Mouse (Mus musculus) cerebellum, postnatal 25 days (tissue): ENCODE results near the gene D10Wsu102e.
"Not testable (repeated sequence)": the region's sequence is repeated elsewhere in the genome, so short reads cannot be mapped to it uniquely, and the experiment has no call there.

ENCODE experiments used
- DNase-seq, 2 experiments: peaks; one replicate each; pipeline ENCODE4 v3.0.0; 2021; ENCODE audit warnings: mixed read lengths in 2 of 2

D10Wsu102e gene

DNA sequence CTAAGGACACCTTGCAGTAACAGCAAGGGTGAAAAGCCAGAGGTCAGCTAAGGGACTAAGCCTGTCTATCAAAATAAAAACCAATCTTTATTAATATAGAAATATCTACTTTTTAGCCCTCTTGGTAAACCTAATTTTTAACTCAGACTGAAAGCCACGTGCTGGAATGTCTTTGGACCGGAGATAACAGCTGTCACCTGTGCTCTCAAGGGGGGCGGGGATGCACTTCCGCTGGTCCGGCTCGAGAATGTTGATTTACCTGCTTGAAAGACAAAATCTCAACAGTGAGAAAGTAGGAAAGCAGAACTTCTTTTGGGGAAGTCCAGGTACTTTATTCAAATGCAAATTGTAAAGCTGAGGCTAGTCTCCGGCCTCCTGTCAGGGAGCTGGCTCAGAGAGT is 40.9 kb downstream of the D10Wsu102e start:
- not testable (repeated sequence) for DNase-seq

DNA sequence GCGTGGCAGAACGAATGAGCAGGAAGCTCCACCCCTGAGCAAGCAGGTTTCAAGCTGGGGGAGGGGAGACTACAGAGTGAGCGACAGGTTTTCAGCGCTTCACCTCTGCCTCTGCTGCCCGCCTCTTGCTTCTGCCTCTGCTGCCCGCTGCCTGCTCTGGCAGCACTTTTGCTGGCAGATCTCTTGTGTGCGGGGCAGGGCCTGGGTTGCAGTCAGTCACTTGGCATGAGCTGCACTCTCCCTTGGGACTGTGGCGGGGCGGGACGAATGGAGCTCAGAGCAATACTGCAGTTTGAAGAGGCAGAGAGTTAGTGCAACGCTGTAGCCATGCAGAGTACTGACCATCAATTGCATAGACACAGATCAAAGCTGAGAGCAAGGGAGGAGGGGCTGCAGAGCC is 45.0 kb downstream of the D10Wsu102e start:
- no peak for DNase-seq

DNA sequence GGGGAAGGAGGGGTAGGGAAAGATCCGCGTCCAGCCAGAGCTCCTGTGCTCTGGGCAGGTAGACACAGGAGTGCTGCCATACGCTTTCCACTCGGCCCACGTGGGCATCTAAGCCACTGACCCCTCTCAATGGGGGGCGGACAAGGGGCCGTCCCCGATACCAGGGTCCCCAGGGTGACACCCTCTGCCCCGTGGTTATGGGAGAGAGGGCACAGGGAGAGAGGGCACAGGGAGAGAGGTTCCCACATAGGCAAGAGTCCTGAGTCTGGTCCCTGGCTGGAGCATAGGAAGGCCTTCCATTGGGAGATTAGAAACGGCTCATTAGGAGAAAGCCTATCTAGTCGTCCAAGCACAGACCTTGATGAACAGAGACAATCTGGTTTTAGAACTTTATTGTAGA is 45.7 kb downstream of the D10Wsu102e start:
- DNase-seq: no peak

DNA sequence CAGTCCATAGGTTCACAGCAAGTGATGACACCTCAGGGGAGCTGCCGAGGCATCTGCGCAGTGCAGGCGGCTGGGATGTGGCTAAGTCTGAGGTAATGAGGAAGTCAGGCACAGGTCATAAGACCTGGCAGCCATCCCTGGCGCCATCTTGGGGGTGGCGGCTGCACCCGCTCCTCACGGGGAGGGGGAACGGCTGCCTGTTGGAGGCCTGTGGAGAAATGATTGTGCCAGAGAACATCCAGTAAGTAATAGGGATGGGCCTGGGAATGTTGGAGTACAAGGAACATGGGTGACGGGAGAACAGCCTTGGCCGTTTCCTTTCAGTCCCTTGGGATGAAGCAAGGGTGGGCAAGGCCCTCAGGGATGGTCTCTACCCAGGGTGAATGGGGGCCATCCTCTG is 47.1 kb downstream of the D10Wsu102e start:
- no peak for DNase-seq

DNA sequence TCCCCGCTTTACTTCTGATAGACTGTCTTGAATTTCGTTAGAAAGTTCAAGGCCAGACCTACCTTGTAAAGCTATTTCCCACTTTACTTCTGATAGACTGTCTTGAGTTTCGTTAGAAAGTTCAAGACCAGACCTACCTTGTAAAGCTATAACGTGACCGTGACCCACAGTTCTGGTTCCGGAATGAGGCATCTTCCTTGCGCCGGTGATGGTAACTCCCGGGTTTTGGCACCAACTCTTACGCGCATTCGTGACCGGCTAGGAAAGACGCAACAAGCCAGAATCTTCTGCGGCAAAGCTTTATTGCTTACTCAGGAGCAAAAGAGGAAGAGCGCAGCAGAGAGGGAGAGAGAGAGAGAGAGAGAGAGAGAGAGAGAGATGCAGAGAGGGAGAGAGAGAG is 58.4 kb downstream of the D10Wsu102e start:
- DNase-seq: not testable (repeated sequence)

DNA sequence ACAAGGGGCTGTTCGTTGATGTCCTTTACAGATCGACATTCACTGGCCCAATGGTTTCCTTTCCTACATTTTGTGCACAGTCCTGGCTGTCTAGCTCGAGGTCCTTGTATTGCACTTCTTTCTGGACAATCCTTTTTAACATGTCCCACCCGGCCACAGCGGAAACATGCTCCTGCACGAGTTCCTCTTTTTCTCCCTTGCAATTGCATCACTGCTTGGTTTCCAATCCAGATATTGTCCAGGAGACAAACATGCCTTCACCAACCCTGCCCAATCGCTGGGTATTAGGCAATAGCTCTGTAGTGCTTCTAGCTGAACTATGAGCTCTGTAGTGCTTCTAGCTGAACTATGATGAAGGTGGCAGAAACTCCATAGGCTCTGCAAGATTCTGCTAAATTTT is 88.6 kb downstream of the D10Wsu102e start:
- no peak for DNase-seq

DNA sequence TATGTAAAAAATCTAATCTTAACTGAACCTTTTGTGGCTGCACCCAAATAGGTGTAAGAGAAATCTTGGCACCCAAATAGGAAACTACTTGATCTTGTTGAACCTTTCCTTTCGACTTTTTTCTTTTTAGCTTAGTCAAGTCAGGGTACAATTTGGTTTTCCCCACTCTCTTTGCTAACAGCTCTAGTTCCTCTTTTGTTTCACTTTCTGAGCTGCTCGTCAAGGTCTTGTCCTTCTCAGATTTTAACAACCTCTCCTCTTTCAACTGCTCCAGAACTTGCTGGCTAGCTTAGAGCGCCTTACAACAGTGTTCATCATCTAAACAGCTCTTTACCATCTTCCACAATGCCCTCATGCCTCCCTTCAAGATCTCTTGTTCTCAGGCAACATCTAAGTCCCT is 97.5 kb downstream of the D10Wsu102e start:
- no peak for DNase-seq

DNA sequence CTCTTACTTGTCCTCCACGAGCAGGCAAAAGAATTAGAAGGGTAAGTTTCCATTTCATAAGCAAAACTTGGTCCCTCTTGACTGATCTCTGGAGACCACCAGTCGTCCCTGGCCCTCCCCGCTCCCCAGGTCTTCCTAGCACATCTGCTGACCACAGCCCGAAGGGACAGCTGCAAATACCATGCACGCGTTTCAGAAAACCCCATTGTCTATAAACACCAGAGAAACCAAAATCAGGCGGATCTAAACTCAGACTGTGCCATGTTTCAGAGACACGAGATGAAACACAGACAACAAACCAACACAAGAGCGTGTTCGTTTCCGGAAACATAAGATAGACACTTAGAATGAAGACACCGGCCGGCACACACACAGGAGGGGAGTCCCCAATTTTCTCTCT is 115.2 kb downstream of the D10Wsu102e start:
- DNase-seq: no peak

DNA sequence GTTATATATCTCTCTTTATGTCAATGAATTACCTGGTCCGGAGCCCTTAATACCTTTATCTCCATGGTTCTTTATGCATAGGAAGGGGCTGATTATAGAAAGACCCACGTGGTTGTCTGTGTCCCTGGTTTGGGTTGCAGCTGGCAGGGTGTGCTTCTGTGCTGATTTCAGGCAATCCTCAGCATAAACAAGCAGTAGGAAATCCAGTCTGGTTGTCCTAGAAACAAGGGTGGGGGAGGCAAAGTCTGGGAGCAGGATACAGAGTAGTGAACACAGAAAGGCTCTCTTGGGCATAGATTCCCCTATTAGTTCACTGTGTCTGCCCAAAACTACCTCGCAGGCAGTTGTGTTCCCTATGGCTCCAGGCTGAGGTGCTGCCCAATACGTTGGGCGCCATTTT is 117.3 kb downstream of the D10Wsu102e start:
- no peak for DNase-seq

DNA sequence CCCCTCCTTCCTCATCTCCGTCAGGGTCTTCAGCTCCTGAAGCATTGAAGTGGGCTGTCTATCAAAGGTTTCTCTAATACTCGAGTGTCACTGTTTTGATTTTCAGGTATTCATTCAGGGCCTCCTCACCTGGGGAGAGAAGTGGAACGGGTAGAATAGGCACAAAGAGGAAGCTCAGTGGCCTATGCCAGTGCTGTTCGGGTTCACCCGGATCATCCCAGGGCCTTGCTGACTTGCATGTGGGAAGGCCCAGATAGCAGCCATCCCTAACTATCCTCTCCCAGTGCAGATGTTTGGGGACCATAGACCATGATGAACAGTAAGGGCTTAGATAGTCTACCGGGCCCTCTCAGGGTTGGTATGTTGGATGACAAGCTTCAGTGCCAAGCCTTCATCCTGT is 130.5 kb downstream of the D10Wsu102e start:
- DNase-seq: no peak

DNA sequence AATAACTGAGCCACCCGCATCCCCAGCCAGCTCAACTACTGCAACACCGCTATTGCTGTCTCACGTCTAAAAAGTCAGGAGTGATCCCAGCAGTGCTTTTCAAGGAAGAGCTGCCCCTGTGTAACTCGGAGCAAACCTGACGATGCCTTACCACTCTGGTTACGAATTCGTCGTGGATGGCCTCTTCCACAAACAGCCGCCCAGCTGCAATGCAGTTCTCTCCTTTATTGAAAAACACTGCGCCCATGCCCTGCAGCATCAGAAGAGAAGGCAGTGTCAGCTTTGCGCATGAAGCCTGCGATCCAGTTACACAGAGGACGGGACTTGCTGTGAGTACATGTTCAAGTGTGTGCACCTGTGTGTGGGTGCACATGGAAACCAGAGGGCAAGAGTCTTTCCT is 137.3 kb downstream of the D10Wsu102e start:
- DNase-seq: no peak

DNA sequence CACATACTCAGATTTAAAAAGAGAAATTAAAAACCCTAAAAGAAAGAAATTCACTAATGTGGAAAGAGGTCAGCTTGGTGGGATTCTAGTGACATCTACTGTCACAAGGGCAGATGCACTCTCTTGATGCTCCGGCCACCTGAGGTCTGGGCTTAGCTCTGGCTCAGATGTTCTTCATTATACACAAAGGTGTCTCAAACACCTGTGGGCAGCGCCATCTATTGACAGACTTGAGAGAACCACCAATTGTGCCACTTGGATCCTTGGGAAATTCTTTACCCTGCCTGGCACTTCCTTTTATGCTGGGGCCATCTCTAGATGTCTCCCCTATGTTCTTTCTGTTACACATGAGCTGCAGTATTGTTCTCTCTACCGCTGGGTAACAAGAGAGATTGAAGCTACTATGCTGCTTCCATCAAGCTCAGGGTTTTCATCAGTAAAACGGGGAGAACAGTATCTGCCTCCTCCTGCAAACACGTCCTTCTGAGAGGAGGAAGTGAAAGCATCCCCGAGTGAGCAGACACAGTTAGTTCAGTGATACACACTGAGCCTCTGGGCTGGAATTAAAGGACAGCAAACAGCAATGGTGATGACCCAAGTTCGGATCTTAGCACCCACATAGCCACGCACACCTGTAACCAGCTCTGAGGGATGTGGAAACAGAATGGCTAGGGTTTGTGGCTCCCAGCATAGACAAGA is 149.1 kb downstream of the D10Wsu102e start:
- DNase-seq: peak; percentile 20 to 47

DNA sequence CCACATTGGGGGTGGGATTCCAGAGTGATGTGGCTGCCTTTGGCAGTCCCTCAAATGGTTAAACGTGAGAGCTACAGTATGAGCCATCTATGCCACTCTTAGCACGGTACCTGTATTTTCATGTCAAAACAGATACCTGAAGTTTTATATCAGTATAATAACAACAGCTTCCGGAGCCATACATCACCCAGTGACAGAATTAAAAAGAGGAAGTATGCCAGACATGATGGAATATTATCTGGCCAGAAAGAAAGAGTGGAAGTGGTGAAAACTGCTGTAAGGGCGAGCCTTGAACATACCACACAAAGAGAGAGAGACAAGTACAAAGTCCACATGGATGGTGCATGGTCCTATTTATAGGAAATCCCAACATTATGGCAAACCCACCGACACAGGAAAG is 151.3 kb downstream of the D10Wsu102e start:
- DNase-seq: no peak

DNA sequence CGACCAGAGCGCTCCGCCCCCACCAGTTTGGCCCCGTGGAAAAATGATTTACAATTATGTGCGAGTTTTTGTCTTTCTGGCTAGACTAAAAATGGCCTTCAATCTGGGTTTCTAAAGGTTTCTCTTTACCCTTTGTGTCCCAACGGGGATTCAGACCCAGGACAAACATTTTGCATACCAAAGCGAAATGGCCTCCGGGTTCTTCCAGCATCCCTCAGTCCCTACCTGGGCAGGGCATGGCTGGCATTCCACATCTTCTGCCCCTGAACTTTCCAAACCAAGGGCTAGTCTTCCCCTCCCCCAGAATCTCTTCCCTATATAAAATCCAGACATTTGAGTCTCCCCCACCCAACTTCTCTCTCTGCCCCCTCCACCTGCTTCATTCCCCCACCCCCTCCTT is 153.7 kb downstream of the D10Wsu102e start:
- no peak for DNase-seq

DNA sequence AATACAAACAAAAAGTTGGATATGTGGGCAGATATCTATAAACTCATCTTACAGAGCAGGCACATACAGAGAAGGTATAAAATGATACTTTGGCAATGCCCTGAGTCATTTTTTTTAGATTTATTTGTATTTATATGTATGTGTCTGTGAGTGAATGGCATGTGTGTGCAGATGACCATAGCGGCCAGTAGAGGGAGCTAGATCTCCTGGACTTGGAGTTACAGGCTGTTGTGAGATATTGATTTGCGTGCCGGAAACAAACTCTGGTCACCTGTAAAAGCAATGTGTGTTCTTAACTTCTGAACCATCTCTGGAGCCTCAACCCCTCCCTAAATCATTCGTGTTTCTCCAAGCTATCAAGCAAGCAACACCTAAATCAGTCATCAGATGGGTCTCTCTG is 161.0 kb downstream of the D10Wsu102e start:
- DNase-seq: no peak

DNA sequence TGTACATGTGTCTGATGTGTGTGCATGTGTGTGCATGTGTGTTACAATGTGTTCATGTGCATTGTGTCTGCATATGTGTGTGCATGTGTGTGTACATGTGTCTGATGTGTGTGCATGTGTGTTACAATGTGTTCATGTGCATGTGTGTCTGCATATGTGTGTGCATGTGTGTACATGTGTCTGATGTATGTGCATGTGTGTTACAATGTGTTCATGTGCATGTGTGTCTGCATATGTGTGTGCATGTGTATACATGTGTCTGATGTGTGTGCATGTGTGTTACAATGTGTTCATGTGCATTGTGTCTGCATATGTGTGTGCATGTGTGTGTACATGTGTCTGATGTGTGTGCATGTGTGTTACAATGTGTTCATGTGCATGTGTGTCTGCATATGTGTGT is 164.2 kb downstream of the D10Wsu102e start:
- DNase-seq: not testable (repeated sequence)

DNA sequence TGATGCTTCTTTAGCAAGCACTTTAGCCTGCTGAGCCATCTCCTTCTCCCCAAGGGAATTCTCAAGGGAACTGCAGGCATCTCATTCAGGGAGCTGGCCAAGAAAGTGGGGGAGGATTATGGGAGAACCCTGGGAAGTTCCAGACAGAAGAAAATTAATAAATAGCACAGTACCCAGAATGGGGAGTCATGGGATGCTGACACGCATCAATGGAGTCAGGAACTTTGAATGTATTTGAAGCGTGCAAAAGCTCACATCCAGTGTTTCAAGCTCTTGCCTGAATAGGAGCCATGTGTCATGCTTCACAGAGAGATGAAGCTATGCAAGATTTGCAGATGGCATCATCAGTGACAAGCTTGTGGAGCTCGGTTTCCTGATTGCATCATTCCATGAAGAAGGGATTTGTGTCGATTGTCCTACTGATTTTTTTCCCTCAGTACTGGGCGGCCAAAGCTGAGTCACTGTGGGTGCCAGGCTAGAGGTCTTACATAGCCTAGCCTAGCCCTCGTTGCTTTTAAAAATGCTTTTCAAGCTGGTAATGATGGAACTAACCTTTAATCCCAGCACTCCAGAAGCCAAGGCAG is 170.5 kb downstream of the D10Wsu102e start:
- DNase-seq: no peak

DNA sequence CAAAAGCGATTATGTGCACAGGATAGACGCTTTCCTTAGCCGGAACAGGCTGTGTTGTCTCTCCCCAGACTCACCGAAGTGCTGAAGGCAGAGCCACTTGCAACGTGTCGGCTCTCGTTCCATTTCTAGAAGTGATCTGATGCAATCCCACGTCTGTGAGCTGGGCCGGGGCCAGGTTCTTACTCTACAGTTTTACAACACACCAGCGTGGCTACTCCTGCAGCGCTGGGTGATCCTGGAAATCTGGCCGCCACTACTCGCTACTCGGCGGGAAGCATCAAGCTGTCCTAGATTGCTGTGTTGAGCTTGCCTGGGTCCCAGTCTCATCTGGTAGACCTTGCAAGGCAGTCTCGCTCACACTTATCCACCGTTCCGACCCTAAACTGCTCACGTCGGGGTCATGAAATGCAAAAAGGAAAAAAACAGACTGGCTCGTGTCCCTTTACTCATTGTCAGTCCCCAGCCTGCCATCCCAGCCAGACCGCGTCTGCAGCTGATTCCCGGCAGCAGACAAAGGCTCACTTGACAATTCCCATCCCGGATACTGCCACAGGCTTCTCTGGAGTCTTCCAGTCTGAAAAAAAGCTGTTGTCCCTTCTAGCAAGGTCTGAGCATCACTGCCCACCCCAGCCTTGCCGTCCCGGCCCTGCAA is 173.4 kb downstream of the D10Wsu102e start:
- DNase-seq: peak; percentile 62 to 76

DNA sequence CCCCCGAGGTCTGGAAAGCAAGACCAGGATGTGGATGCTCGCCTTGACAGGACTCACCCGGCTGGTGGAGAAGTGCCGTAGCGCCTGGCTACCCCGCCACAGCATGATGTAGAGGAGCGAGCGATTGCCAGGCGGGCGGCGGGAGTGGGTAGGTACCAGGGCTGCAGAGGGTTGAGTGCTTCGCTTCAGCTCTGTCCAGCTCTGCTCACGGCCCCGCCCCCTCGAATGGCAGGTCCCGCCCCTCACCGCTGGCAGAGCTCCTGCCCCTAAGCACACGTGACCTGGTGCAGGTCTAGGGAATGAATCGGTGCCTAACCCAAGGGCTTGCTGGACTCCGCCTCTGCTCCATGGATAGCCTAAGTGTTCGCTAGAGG is 173.9 kb downstream of the D10Wsu102e start, which contains the start of gene Aldh1l2:
Gene Aldh1l2 (minus strand): TSS at position 231 of the 374 bp plus-strand sequence.
- DNase-seq: peak; percentile 84 to 91

DNA sequence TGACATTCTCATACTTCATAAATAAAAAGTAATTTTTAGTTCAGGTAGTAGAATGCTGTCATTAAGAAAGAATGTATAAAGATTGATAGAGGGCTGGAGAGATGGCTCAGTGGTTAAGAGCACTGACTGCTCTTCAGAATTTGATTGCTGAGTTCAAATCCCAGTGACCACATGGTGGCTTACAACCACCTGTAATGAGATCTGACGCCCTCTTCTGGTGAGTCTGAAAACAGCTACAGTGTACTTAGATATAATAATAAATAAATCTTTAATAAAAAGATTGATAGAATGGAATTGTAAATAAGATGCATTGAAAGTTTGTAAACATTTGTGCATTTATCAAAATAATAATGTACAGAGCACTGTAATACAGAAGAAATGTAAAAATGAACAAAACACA is 176.4 kb downstream of the D10Wsu102e start:
- DNase-seq: no peak
